Mouse (Mus musculus): ENCODE measurements around the gene Gm49416. TPM values are rescaled to one million over a fixed set of nuclear protein-coding genes. Genes with fewer than 3 reads are reported as not detected.

Gene Gm49416
- not detected in 2 replicates for polyA plus RNA-seq (2014; fragmentation: Nextera tagmentation; extraction: Ambion mirVana)

- Histone ChIP-seq H3K9me3 (ENCODE audit: control insufficient read depth, low read length) (no peaks in the 10 kb centered on the region), H3K27me3 (ENCODE audit: control insufficient read depth, insufficient read depth, low read length) (no peaks in the 10 kb centered on the region), H3K4me1 (replicated peaks; ENCODE audit: control insufficient read depth, insufficient read depth, low read length) (no peaks in the 10 kb centered on the region; the same call in 1 of the 2 replicates), H3K9ac (ENCODE audit: low read length) (peak within 1 kb of the TSS; percentile 79), H3K36me3 (ENCODE audit: control insufficient read depth, insufficient read depth, low read length) (no peaks in the 10 kb centered on the region; the same call in 1 of the 2 replicates), H3K4me2 (ENCODE audit: low read depth, low read length, severe bottlenecking) (peak within 1 kb of the TSS; percentile 76), H3K27ac (ENCODE audit: low read depth, low read length) (peak within 1 kb of the TSS; percentile 67), H3K4me3 (ENCODE audit: low read depth, low read length) (peak within 1 kb of the TSS; percentile 50)
- DNase-seq (ENCODE audit: low spot score) (peak; percentile 97), ATAC-seq (replicated peaks; ENCODE audit: low FRiP score) (peak; percentile 96)
- under 1% methylated on average over 58 of the region's 58 CpGs for WGBS
Observed at GRCm38 (mm10) chr19:8888511-8889385, at the start of gene Gm49416, which contains the start of gene 1810009A15Rik. TSS of gene Gm49416 (plus strand) at chr19:8888926. TSS of gene 1810009A15Rik (plus strand) at chr19:8888853.

GRCm38 (mm10) chr19:8839103-8839907 is 49.4 kb upstream of the Gm49416 start, which contains the start of gene Gng3:
TSS of gene Gng3 (minus strand) at chr19:8839194.
- no peaks in the 10 kb centered on the region for H3K9me3 ChIP-seq (ENCODE audit: control insufficient read depth, low read length)

DNA sequence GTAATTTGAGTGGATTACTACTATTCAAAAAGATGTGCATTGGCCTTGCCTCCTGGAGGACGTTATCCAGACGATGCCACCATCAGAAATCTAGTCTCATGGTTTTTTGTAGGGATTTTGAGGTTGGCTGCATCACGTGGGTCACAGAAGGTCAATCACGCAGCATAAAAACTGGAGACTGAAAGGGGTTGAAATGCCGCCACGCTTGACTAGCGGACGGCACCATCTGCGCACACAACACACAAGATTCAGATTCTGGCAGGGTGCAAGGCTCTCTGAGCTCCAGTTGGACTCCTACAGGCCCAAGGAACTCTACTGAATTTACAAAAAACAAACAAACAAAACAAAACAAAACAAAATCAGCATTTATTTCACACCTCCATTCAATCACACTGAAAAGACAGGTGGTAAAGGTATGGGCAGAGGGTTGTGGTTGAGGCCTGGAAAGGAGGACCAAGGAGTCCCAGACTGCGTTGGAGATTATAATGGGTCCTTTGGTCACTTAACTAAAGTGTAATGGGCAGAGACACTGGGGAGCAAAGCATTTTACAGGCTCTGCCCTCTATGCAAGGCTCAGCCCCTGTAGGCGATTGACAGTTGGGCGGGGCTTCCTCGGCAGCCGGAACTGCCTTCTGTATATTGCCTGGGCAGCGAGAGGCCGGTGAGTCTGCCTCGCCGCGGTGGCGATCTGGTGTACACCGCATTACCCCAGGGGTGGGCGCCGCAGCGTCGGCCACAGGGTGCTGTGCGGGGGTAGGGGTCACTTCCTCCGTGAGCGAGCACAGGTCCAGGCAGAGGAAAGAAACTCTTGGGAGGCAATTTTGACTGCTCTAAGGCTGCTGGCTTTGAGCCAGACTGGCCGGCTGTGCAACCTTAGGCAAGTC is 48.6 kb upstream of the Gm49416 start:
- Histone ChIP-seq H3K4me3 (ENCODE audit: low read depth, low read length) (peak overlapping the region; percentile 47), H3K27ac (ENCODE audit: low read depth, low read length) (peak overlapping the region; percentile 10; the same call in 1 of the 2 replicates), H3K27me3 (ENCODE audit: control insufficient read depth, insufficient read depth, low read length) (no peaks in the 10 kb centered on the region), H3K9me3 (ENCODE audit: control insufficient read depth, low read length) (no peaks in the 10 kb centered on the region), H3K4me2 (ENCODE audit: low read depth, low read length, severe bottlenecking) (peak overlapping the region; percentile 91), H3K36me3 (ENCODE audit: control insufficient read depth, insufficient read depth, low read length) (no peaks in the 10 kb centered on the region), H3K9ac (ENCODE audit: low read length) (peak overlapping the region; percentile 48), H3K4me1 (replicated peaks; ENCODE audit: control insufficient read depth, insufficient read depth, low read length) (peaks cover 16% of the 10 kb centered on the region)
- 19% methylated on average over 29 of the region's 29 CpGs for WGBS
- peak; percentile 79 for DNase-seq (ENCODE audit: low spot score)
- ATAC-seq (replicated peaks; ENCODE audit: low FRiP score): peak; percentile 31; the same call in 1 of the 2 replicates

More at GRCm38 (mm10) chr19:8839103-8839907, 49.4 kb upstream of the Gm49416 start, which contains the start of gene Gng3:
- Histone ChIP-seq H3K4me3 (ENCODE audit: low read depth, low read length) (peak within 1 kb of the TSS; percentile 47), H3K4me1 (replicated peaks; ENCODE audit: control insufficient read depth, insufficient read depth, low read length) (peaks cover 16% of the 10 kb centered on the region), H3K36me3 (ENCODE audit: control insufficient read depth, insufficient read depth, low read length) (peaks cover 3% of the 10 kb centered on the region; the same call in 1 of the 2 replicates), H3K9ac (ENCODE audit: low read length) (peak within 1 kb of the TSS; percentile 87), H3K27ac (ENCODE audit: low read depth, low read length) (peak within 1 kb of the TSS; percentile 95), H3K27me3 (ENCODE audit: control insufficient read depth, insufficient read depth, low read length) (no peaks in the 10 kb centered on the region), H3K4me2 (ENCODE audit: low read depth, low read length, severe bottlenecking) (peak within 1 kb of the TSS; percentile 91)
- peak; percentile 79 for ATAC-seq (replicated peaks; ENCODE audit: low FRiP score)
- DNase-seq (ENCODE audit: low spot score): peak; percentile 81
- WGBS: 39% methylated on average over 11 of the region's 11 CpGs

DNA sequence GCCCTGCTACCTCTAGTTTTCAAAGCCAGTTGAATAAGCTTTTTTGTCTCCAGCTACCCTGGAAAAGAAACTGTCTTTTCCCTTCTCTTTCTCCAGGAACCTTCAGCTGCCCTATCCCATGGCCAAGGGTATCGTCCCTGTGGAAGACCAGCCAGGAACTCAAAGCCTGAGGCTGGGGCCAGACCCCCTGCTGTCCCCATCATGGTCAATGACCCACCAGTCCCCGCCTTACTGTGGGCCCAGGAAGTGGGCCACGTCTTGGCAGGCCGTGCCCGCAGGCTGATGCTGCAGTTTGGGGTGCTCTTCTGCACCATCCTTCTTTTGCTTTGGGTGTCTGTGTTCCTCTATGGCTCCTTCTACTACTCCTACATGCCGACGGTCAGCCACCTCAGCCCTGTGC is 47.7 kb upstream of the Gm49416 start:
- DNase-seq (ENCODE audit: low spot score): no peak
- no peaks in the 10 kb centered on the region for H3K27me3 ChIP-seq (ENCODE audit: control insufficient read depth, insufficient read depth, low read length)
- H3K9me3 ChIP-seq (ENCODE audit: control insufficient read depth, low read length): no peaks in the 10 kb centered on the region
- no peak for ATAC-seq (replicated peaks; ENCODE audit: low FRiP score)
- H3K4me1 ChIP-seq (replicated peaks; ENCODE audit: control insufficient read depth, insufficient read depth, low read length): peaks cover 16% of the 10 kb centered on the region
- peaks cover 3% of the 10 kb centered on the region; the same call in 1 of the 2 replicates for H3K36me3 ChIP-seq (ENCODE audit: control insufficient read depth, insufficient read depth, low read length)
- no peak overlapping the region for H3K4me3 ChIP-seq (ENCODE audit: low read depth, low read length)
- no peak overlapping the region for H3K27ac ChIP-seq (ENCODE audit: low read depth, low read length)
- H3K4me2 ChIP-seq (ENCODE audit: low read depth, low read length, severe bottlenecking): peak overlapping the region; percentile 91; the same call in 1 of the 2 replicates
- no peak overlapping the region for H3K9ac ChIP-seq (ENCODE audit: low read length)
- 94% methylated on average over 7 of the region's 7 CpGs for WGBS

GRCm38 (mm10) chr19:8842961-8843360 is 45.8 kb upstream of the Gm49416 start:
- WGBS: 88% methylated on average over 6 of the region's 6 CpGs
- no peak overlapping the region for H3K27ac ChIP-seq (ENCODE audit: low read depth, low read length)
- no peak for ATAC-seq (replicated peaks; ENCODE audit: low FRiP score)

GRCm38 (mm10) chr19:8844371-8845129 is 44.2 kb upstream of the Gm49416 start:
- no peaks in the 10 kb centered on the region for H3K27me3 ChIP-seq (ENCODE audit: control insufficient read depth, insufficient read depth, low read length)
- no peak for ATAC-seq (replicated peaks; ENCODE audit: low FRiP score)
- H3K36me3 ChIP-seq (ENCODE audit: control insufficient read depth, insufficient read depth, low read length): peaks cover 3% of the 10 kb centered on the region; the same call in 1 of the 2 replicates
- no peaks in the 10 kb centered on the region for H3K9me3 ChIP-seq (ENCODE audit: control insufficient read depth, low read length)
- no peak overlapping the region for H3K9ac ChIP-seq (ENCODE audit: low read length)
- DNase-seq (ENCODE audit: low spot score): peak; percentile 83
- 63% methylated on average over 5 of the region's 5 CpGs for WGBS
- H3K4me1 ChIP-seq (replicated peaks; ENCODE audit: control insufficient read depth, insufficient read depth, low read length): peaks cover 7% of the 10 kb centered on the region; the same call in 1 of the 2 replicates
- H3K4me2 ChIP-seq (ENCODE audit: low read depth, low read length, severe bottlenecking): no peak overlapping the region
- no peak overlapping the region for H3K4me3 ChIP-seq (ENCODE audit: low read depth, low read length)
- H3K27ac ChIP-seq (ENCODE audit: low read depth, low read length): no peak overlapping the region

More at GRCm38 (mm10) chr19:8842961-8843360, 45.8 kb upstream of the Gm49416 start:
- no peak overlapping the region for H3K4me3 ChIP-seq (ENCODE audit: low read depth, low read length)
- peaks cover 16% of the 10 kb centered on the region for H3K4me1 ChIP-seq (replicated peaks; ENCODE audit: control insufficient read depth, insufficient read depth, low read length)
- peaks cover 3% of the 10 kb centered on the region; the same call in 1 of the 2 replicates for H3K36me3 ChIP-seq (ENCODE audit: control insufficient read depth, insufficient read depth, low read length)
- no peaks in the 10 kb centered on the region for H3K27me3 ChIP-seq (ENCODE audit: control insufficient read depth, insufficient read depth, low read length)
- DNase-seq (ENCODE audit: low spot score): no peak
- H3K9me3 ChIP-seq (ENCODE audit: control insufficient read depth, low read length): no peaks in the 10 kb centered on the region
- H3K9ac ChIP-seq (ENCODE audit: low read length): no peak overlapping the region
- no peak overlapping the region for H3K4me2 ChIP-seq (ENCODE audit: low read depth, low read length, severe bottlenecking)

GRCm38 (mm10) chr19:8848356-8848755 is 40.4 kb upstream of the Gm49416 start:
- 70% methylated on average over 5 of the region's 5 CpGs for WGBS

More at GRCm38 (mm10) chr19:8848356-8848755, 40.4 kb upstream of the Gm49416 start:
- Histone ChIP-seq H3K9ac (ENCODE audit: low read length) (no peak overlapping the region), H3K27ac (ENCODE audit: low read depth, low read length) (no peak overlapping the region), H3K4me2 (ENCODE audit: low read depth, low read length, severe bottlenecking) (no peak overlapping the region), H3K4me1 (replicated peaks; ENCODE audit: control insufficient read depth, insufficient read depth, low read length) (no peaks in the 10 kb centered on the region), H3K4me3 (ENCODE audit: low read depth, low read length) (no peak overlapping the region), H3K9me3 (ENCODE audit: control insufficient read depth, low read length) (no peaks in the 10 kb centered on the region), H3K36me3 (ENCODE audit: control insufficient read depth, insufficient read depth, low read length) (peaks cover 3% of the 10 kb centered on the region; the same call in 1 of the 2 replicates), H3K27me3 (ENCODE audit: control insufficient read depth, insufficient read depth, low read length) (no peaks in the 10 kb centered on the region)
- ATAC-seq (replicated peaks; ENCODE audit: low FRiP score): no peak
- no peak for DNase-seq (ENCODE audit: low spot score)

Measured in forebrain, embryonic 11.5 days (tissue).